Mouse (Mus musculus) liver, embryonic 16.5 days (tissue): Measurements from ENCODE around the gene Adamts12. TPM values are rescaled to one million over a fixed set of nuclear protein-coding genes. Genes with fewer than 3 reads are reported as not detected.

ENCODE experiments used
- ATAC-seq: fragments of 200-750 bp; cut with Nextera tagmentation; 2 replicates; pipeline ENCODE4 v1.8.0; 2017; ENCODE audit warnings: low read depth, mild to moderate bottlenecking, moderate number of reproducible peaks, moderate library complexity
- H3K27ac ChIP-seq: fragments of 300-500 bp; sonication (generic); 2 replicates; pipeline ENCODE4 v1.5.1; 2014; ENCODE audit warnings: mild to moderate bottlenecking, low read length
- H3K27me3 ChIP-seq: fragments of 300-500 bp; sonication (generic); 2 replicates; pipeline ENCODE4 v1.6.1; 2014; ENCODE audit warnings: low read depth, low read length, mixed read lengths; ENCODE audit not compliant: control insufficient read depth, insufficient read depth
- H3K36me3 ChIP-seq: fragments of 300-500 bp; sonication (generic); 2 replicates; pipeline ENCODE4 v1.6.1; 2014; ENCODE audit warnings: mild to moderate bottlenecking; ENCODE audit not compliant: control insufficient read depth, insufficient read depth
- H3K4me1 ChIP-seq: fragments of 300-500 bp; sonication (generic); 2 replicates; pipeline ENCODE4 v1.6.1; 2014; ENCODE audit warnings: low read depth, low read length, mixed read lengths; ENCODE audit not compliant: control insufficient read depth
- H3K4me2 ChIP-seq: fragments of 300-500 bp; sonication (generic); 2 replicates; pipeline ENCODE4 v1.6.1; 2014; ENCODE audit warnings: low read depth, low read length, mixed read lengths
- H3K4me3 ChIP-seq: fragments of 300-500 bp; sonication (generic); 2 replicates; pipeline ENCODE4 v1.5.1; 2014; ENCODE audit warnings: low read depth, mild to moderate bottlenecking, low read length
- H3K9ac ChIP-seq: fragments of 300-500 bp; sonication (generic); 2 replicates; pipeline ENCODE4 v1.6.1; 2014; ENCODE audit warnings: low read depth, low read length
- H3K9me3 ChIP-seq: fragments of 300-500 bp; sonication (generic); replicated peaks from 2 replicates; pipeline ENCODE4 v1.6.1; 2016; ENCODE audit warnings: low read length; ENCODE audit not compliant: control insufficient read depth
- WGBS: fragments of 180-500 bp; shearing (Covaris S2); extraction: QIAGEN DNeasy Blood & Tissue Kit; methylation state at CpG from one replicate; pipeline ENCODE4 v1.1.7; 2014; ENCODE audit not compliant: insufficient replicate concordance; 5-methylcytosine and 5-hydroxymethylcytosine counted together
- polyA plus RNA-seq: library from polyadenylated mRNA; unstranded; fragments of >200 nt; fragmentation: Nextera tagmentation; extraction: Ambion mirVana; gene quantifications from 2 replicates; pipeline ENCODE4 v1.2.1, GENCODE M21; 2015

The Adamts12 gene
- 0.26 and 0.34 TPM in 2 replicates for polyA plus RNA-seq

DNA sequence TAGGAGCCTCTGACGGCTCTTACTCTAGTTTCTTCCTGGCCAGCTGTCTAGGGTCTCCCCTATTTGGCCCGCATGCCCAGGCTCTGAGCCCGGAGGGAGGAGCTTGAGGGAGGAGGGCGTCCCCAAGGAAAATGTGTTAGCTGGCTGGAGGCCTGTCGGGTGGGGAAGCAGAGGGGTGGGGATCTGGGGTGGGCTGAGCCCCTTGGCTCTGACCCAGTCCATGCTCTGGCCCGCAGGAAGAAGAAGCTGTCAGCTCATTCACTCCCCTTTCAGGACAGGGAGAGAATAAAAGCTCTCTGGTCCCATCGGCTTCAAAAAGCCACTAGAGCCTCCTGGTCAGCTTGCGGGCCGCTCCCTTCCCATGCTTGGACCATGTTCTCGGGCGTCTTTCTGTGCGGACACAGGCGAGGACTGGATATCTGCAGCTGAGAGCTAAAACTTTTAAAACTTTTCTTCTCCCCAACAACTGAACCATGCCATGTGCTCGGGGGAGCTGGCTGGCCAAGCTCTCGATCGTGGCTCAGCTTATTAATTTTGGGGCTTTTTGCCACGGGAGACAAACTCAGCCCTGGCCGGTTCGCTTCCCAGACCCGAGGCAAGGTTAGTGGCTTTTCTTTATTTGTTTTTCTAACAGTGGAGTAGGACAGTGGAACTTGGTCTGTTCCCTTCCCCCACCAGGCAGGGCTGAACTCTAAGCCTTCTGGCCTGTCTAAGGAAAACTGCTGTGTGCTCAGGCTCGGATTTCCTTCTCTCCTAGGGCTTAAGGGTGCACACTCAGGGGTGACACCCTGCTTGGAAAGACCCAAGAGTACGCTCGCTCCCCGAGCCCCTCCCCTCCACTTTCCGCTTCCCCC is at the start of gene Adamts12:
Adamts12 (plus strand) TSS at position 233 of the 854 bp plus-strand sequence.
- Histone ChIP-seq H3K9me3 (no peaks in the 10 kb centered on the region), H3K27me3 (no peaks in the 10 kb centered on the region), H3K36me3 (no peaks in the 10 kb centered on the region), H3K4me3 (peak within 1 kb of the TSS; percentile 39), H3K9ac (peak within 1 kb of the TSS; percentile 33; the same call in 1 of the 2 replicates), H3K4me1 (no peaks in the 10 kb centered on the region), H3K4me2 (peak within 1 kb of the TSS; percentile 46), H3K27ac (peak within 1 kb of the TSS; percentile 34; the same call in 1 of the 2 replicates)
- 6% methylated on average over 25 of the region's 25 CpGs for WGBS
- peak; percentile 64 for ATAC-seq

DNA sequence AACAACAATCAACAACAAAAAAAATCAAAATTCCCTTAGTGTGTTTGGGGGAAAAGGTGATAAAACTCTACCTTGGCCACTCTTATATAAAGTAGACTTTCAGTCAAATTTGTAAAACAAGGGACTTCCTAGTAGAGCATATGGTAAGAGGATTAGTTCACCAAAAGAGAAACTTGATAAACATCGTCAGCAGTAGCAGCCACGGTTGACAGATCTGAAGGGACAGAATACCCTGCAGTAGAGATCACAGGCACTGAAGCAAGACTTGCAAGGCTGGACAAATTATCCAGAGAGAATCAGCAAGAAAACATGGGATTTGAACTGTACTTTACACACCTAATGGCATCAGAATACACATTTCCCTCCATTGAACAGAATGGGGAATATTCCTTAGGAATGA is 49.7 kb upstream of the Adamts12 start:
- H3K36me3 ChIP-seq: no peaks in the 10 kb centered on the region
- WGBS: 42% methylated on average over 2 of the region's 2 CpGs
- H3K27ac ChIP-seq: no peak overlapping the region
- H3K4me2 ChIP-seq: no peak overlapping the region
- no peak overlapping the region for H3K4me3 ChIP-seq
- H3K9ac ChIP-seq: no peak overlapping the region
- no peak for ATAC-seq
- no peaks in the 10 kb centered on the region for H3K9me3 ChIP-seq
- H3K4me1 ChIP-seq: no peaks in the 10 kb centered on the region; the same call in 1 of the 2 replicates
- H3K27me3 ChIP-seq: no peaks in the 10 kb centered on the region

GRCm38 (mm10) chr15:11026801-11027561 is 37.6 kb upstream of the Adamts12 start:
- H3K4me2 ChIP-seq: no peak overlapping the region
- H3K27ac ChIP-seq: peak overlapping the region; percentile 82
- peak; percentile 86 for ATAC-seq

GRCm38 (mm10) chr15:11030188-11030587 is 34.4 kb upstream of the Adamts12 start:
- Histone ChIP-seq H3K9ac (no peak overlapping the region), H3K36me3 (no peaks in the 10 kb centered on the region), H3K27me3 (peaks cover under 1% of the 10 kb centered on the region; the same call in 1 of the 2 replicates), H3K4me1 (no peaks in the 10 kb centered on the region; the same call in none of the 2 replicates), H3K27ac (no peak overlapping the region), H3K4me2 (no peak overlapping the region), H3K9me3 (no peaks in the 10 kb centered on the region), H3K4me3 (no peak overlapping the region)
- ATAC-seq: peak; percentile 15; the same call in 1 of the 2 replicates
- WGBS: 49% methylated on average over 3 of the region's 3 CpGs

More at GRCm38 (mm10) chr15:11026801-11027561, 37.6 kb upstream of the Adamts12 start:
- no peaks in the 10 kb centered on the region; the same call in none of the 2 replicates for H3K4me1 ChIP-seq
- no peaks in the 10 kb centered on the region for H3K27me3 ChIP-seq
- 36% methylated on average over 4 of the region's 4 CpGs for WGBS
- H3K9me3 ChIP-seq: no peaks in the 10 kb centered on the region
- no peak overlapping the region for H3K9ac ChIP-seq
- H3K36me3 ChIP-seq: no peaks in the 10 kb centered on the region
- H3K4me3 ChIP-seq: no peak overlapping the region

GRCm38 (mm10) chr15:11035947-11036474 is 28.6 kb upstream of the Adamts12 start:
- WGBS: 8% methylated on average over 34 of the region's 34 CpGs
- H3K9me3 ChIP-seq: no peaks in the 10 kb centered on the region
- H3K4me2 ChIP-seq: peak overlapping the region; percentile 50
- H3K4me3 ChIP-seq: no peak overlapping the region
- H3K4me1 ChIP-seq: no peaks in the 10 kb centered on the region
- ATAC-seq: no peak
- no peak overlapping the region for H3K9ac ChIP-seq
- peaks cover 27% of the 10 kb centered on the region for H3K27me3 ChIP-seq
- H3K36me3 ChIP-seq: no peaks in the 10 kb centered on the region
- H3K27ac ChIP-seq: no peak overlapping the region

GRCm38 (mm10) chr15:11036535-11037375 is 27.8 kb upstream of the Adamts12 start:
- Histone ChIP-seq H3K9me3 (no peaks in the 10 kb centered on the region), H3K4me3 (peak overlapping the region; percentile 43), H3K27ac (no peak overlapping the region), H3K4me2 (peak overlapping the region; percentile 50), H3K36me3 (no peaks in the 10 kb centered on the region), H3K4me1 (no peaks in the 10 kb centered on the region), H3K27me3 (peaks cover 27% of the 10 kb centered on the region), H3K9ac (no peak overlapping the region)
- no peak for ATAC-seq
- 4% methylated on average over 49 of the region's 49 CpGs for WGBS

GRCm38 (mm10) chr15:11037376-11037695 is 27.3 kb upstream of the Adamts12 start:
- Histone ChIP-seq H3K4me3 (peak overlapping the region; percentile 43; the same call in 1 of the 2 replicates), H3K36me3 (no peaks in the 10 kb centered on the region), H3K9me3 (no peaks in the 10 kb centered on the region), H3K9ac (no peak overlapping the region), H3K4me2 (peak overlapping the region; percentile 50), H3K27me3 (peaks cover 27% of the 10 kb centered on the region), H3K27ac (no peak overlapping the region), H3K4me1 (no peaks in the 10 kb centered on the region)
- ATAC-seq: no peak
- 6% methylated on average over 8 of the region's 8 CpGs for WGBS

DNA sequence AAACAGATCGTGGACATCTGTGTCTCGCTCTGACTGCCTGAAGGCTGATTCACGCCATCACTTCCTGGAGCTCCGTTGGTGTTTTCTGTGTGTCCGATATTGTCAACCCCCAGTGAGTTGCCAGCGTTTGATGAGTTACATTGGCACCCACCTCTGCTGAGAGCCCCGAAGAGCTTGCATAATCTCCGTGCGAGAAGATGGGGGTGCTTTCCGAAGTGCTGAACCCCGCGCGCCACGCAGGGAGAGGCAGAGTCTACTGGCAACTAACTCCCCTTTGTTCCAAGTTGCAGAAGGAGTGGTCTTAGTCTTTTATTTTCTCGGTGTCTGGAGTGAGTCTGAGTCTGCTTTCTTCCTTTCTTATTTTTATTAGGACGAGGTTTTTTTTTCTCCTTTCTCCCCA is 26.9 kb upstream of the Adamts12 start, which contains the start of gene Rxfp3:
Rxfp3 (minus strand) TSS at position 281 of the 400 bp plus-strand sequence.
- Histone ChIP-seq H3K27ac (no peak within 1 kb of the TSS), H3K4me3 (peak within 1 kb of the TSS; percentile 43)
- ATAC-seq: no peak

More for the DNA sequence above, 26.9 kb upstream of the Adamts12 start, which contains the start of gene Rxfp3:
- peaks cover 27% of the 10 kb centered on the region for H3K27me3 ChIP-seq
- no peak within 1 kb of the TSS for H3K9ac ChIP-seq
- no peaks in the 10 kb centered on the region for H3K9me3 ChIP-seq
- H3K4me1 ChIP-seq: no peaks in the 10 kb centered on the region
- H3K36me3 ChIP-seq: no peaks in the 10 kb centered on the region
- 4% methylated on average over 16 of the region's 16 CpGs for WGBS
- peak within 1 kb of the TSS; percentile 50 for H3K4me2 ChIP-seq
